Mouse (Mus musculus): ENCODE results near the gene Lypla2. TPM values are rescaled to one million over a fixed set of nuclear protein-coding genes. Genes with fewer than 3 reads are reported as not detected.

Lypla2 gene
- total RNA-seq, 1 experiment = 23.8 TPM

DNA sequence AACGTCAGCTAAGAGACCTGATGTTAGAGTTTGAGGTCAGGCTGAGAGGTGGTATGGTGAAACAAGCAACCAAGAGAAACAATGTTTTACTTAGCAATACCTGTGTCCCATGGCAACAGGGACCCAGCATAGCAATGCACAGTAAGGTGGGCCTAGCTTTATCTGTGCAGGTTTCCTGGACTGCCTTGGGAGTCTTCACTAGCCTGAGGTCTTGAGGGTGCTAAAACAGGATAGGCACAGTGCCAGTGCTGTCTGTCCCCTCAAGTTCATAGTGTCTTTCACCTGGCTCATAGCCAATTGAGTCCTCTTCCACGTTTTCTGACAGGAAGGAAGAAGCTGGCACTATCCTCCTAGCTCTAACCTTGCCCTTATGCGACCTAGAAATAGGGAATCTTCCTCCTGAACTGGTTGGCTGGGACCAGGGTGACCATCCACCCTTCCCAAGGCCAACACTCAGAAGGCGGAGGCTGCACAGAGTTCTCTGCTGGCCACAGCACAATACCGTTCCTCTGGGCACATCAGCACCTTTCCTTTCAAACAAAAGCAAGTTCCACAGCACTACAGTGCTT is 31.8 kb upstream of the Lypla2 start:
- no peak for TF ChIP-seq MAFK (IDR thresholded peaks at IDR 0.05; ENCODE audit: insufficient read depth, low read depth, low read length)
- no peak for TF ChIP-seq HCFC1 (IDR thresholded peaks at IDR 0.05; ENCODE audit: borderline replicate concordance, insufficient read depth, low read length)
- no peak for TF ChIP-seq ZNF384 (IDR thresholded peaks at IDR 0.05; ENCODE audit: low read depth, low read length)
- no peak for TF ChIP-seq CHD2 (IDR thresholded peaks at IDR 0.05; ENCODE audit: low read depth, low read length)
- no peak for TF ChIP-seq ZC3H11A (IDR thresholded peaks at IDR 0.05; ENCODE audit: borderline replicate concordance, low read depth, low read length)
- no peak for DNase-seq (ENCODE audit: low read depth, low spot score)
- no peaks in the 10 kb centered on the region for H3K4me1 ChIP-seq (ENCODE audit: control insufficient read depth in 2 of 2, insufficient read depth in 2 of 2, low read length in 2 of 2, poor library complexity in 1 of 2)
- no peak overlapping the region for H3K9ac ChIP-seq (ENCODE audit: insufficient read depth, low read depth, low read length, poor library complexity, severe bottlenecking)
- in situ Hi-C loops (cut with MboI; ENCODE audit: low sequenced_read_pairs in 2 of 2, unreplicated experiment in 2 of 2) = no loop called here
- no peak overlapping the region for H3K27ac ChIP-seq (ENCODE audit: insufficient read depth, low read depth, low read length, poor library complexity, severe bottlenecking)
- H3K9me3 ChIP-seq (ENCODE audit: control insufficient read depth, insufficient read depth, low read depth, low read length) = no peaks in the 10 kb centered on the region
- H3K36me3 ChIP-seq (ENCODE audit: control insufficient read depth, insufficient read depth, low read length, poor library complexity, severe bottlenecking) = peaks cover 48% of the 10 kb centered on the region
- no peak overlapping the region for H3K4me3 ChIP-seq (ENCODE audit: insufficient read depth in 1 of 2, low read depth in 1 of 2, low read length in 2 of 2, poor library complexity in 1 of 2, severe bottlenecking in 1 of 2)

DNA sequence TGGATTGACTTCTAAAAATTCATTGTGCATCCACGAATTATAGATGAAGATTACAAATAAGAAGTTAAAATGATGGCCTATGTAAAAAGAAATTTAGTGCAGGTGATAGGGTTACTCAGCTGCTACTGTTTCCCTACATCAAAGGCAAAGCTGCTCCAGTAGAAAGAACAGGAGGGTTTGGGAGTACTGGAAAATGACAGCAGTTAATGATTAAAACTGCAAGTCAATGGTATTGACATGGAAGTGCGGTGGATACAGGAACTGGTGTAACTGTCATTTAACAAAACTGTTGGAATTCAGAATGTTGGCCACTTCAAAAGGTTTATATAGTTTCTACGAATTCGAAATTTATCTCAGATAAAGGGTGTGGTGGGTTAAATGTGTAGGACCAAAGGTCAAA is 22.7 kb upstream of the Lypla2 start:
- in situ Hi-C loops (cut with MboI; ENCODE audit: low sequenced_read_pairs in 2 of 2, unreplicated experiment in 2 of 2) = no loop called here
- H3K4me3 ChIP-seq (ENCODE audit: insufficient read depth in 1 of 2, low read depth in 1 of 2, low read length in 2 of 2, poor library complexity in 1 of 2, severe bottlenecking in 1 of 2) = no peak overlapping the region
- H3K9ac ChIP-seq (ENCODE audit: insufficient read depth, low read depth, low read length, poor library complexity, severe bottlenecking) = no peak overlapping the region
- no peaks in the 10 kb centered on the region for H3K4me1 ChIP-seq (ENCODE audit: control insufficient read depth in 2 of 2, insufficient read depth in 2 of 2, low read length in 2 of 2, poor library complexity in 1 of 2)
- TF ChIP-seq HCFC1 (IDR thresholded peaks at IDR 0.05; ENCODE audit: borderline replicate concordance, insufficient read depth, low read length) (no peak), MAFK (IDR thresholded peaks at IDR 0.05; ENCODE audit: insufficient read depth, low read depth, low read length) (no peak), CHD2 (IDR thresholded peaks at IDR 0.05; ENCODE audit: low read depth, low read length) (no peak), ZNF384 (IDR thresholded peaks at IDR 0.05; ENCODE audit: low read depth, low read length) (no peak), ZC3H11A (IDR thresholded peaks at IDR 0.05; ENCODE audit: borderline replicate concordance, low read depth, low read length) (no peak)
- no peak for DNase-seq (ENCODE audit: low read depth, low spot score)
- no peak overlapping the region for H3K27ac ChIP-seq (ENCODE audit: insufficient read depth, low read depth, low read length, poor library complexity, severe bottlenecking)
- no peaks in the 10 kb centered on the region for H3K36me3 ChIP-seq (ENCODE audit: control insufficient read depth, insufficient read depth, low read length, poor library complexity, severe bottlenecking)
- H3K9me3 ChIP-seq (ENCODE audit: control insufficient read depth, insufficient read depth, low read depth, low read length) = no peaks in the 10 kb centered on the region

- Histone ChIP-seq H3K27ac (ENCODE audit: insufficient read depth, low read depth, low read length, poor library complexity, severe bottlenecking) (no peak overlapping the region), H3K36me3 (ENCODE audit: control insufficient read depth, insufficient read depth, low read length, poor library complexity, severe bottlenecking) (no peaks in the 10 kb centered on the region), H3K4me1 (ENCODE audit: control insufficient read depth in 2 of 2, insufficient read depth in 2 of 2, low read length in 2 of 2, poor library complexity in 1 of 2) (no peaks in the 10 kb centered on the region), H3K9me3 (ENCODE audit: control insufficient read depth, insufficient read depth, low read depth, low read length) (no peaks in the 10 kb centered on the region), H3K9ac (ENCODE audit: insufficient read depth, low read depth, low read length, poor library complexity, severe bottlenecking) (no peak overlapping the region), H3K4me3 (ENCODE audit: insufficient read depth in 1 of 2, low read depth in 1 of 2, low read length in 2 of 2, poor library complexity in 1 of 2, severe bottlenecking in 1 of 2) (no peak overlapping the region)
- no peak for TF ChIP-seq MAFK (IDR thresholded peaks at IDR 0.05; ENCODE audit: insufficient read depth, low read depth, low read length)
- TF ChIP-seq HCFC1 (IDR thresholded peaks at IDR 0.05; ENCODE audit: borderline replicate concordance, insufficient read depth, low read length) = no peak
- no peak for TF ChIP-seq CHD2 (IDR thresholded peaks at IDR 0.05; ENCODE audit: low read depth, low read length)
- TF ChIP-seq ZNF384 (IDR thresholded peaks at IDR 0.05; ENCODE audit: low read depth, low read length) = no peak
- no peak for TF ChIP-seq ZC3H11A (IDR thresholded peaks at IDR 0.05; ENCODE audit: borderline replicate concordance, low read depth, low read length)
- in situ Hi-C loops (cut with MboI; ENCODE audit: low sequenced_read_pairs in 2 of 2, unreplicated experiment in 2 of 2) = no loop called here
- no peak for DNase-seq (ENCODE audit: low read depth, low spot score)
These were observed 21.5 kb upstream of the Lypla2 start for GRCm38 (mm10) chr4:135993941-135994340.

DNA sequence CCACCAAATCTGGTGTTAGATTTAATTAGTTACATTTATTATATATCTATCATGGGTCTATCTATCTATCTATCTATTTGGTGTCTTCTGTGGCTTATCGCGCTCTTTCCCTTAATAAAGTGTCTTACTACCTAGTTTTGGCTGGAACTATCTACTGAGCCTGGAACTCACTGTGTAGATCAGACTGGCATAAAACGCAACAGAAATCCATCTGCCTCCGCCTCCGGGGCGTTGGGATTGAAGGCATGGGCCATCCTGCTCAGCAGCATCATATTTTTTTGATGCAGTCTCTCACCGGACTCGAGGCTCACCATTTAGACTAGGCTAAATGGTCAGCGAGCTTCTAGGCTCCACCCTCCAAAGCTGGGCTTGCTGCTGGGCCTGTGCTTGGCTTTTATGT is 15.3 kb upstream of the Lypla2 start:
- Histone ChIP-seq H3K9me3 (ENCODE audit: control insufficient read depth, insufficient read depth, low read depth, low read length) (no peaks in the 10 kb centered on the region), H3K4me1 (ENCODE audit: control insufficient read depth in 2 of 2, insufficient read depth in 2 of 2, low read length in 2 of 2, poor library complexity in 1 of 2) (peaks cover 0 to 4% of the 10 kb centered on the region in 2 experiments; a peak in 1 of 4 replicates), H3K4me3 (ENCODE audit: insufficient read depth in 1 of 2, low read depth in 1 of 2, low read length in 2 of 2, poor library complexity in 1 of 2, severe bottlenecking in 1 of 2) (peak overlapping the region; percentile 89 to 94; a peak in 3 of 4 replicates), H3K9ac (ENCODE audit: insufficient read depth, low read depth, low read length, poor library complexity, severe bottlenecking) (peak overlapping the region; percentile 90; the same call in 1 of the 2 replicates), H3K36me3 (ENCODE audit: control insufficient read depth, insufficient read depth, low read length, poor library complexity, severe bottlenecking) (peaks cover 15% of the 10 kb centered on the region), H3K27ac (ENCODE audit: insufficient read depth, low read depth, low read length, poor library complexity, severe bottlenecking) (no peak overlapping the region)
- TF ChIP-seq ZC3H11A (IDR thresholded peaks at IDR 0.05; ENCODE audit: borderline replicate concordance, low read depth, low read length) = no peak
- no peak for TF ChIP-seq MAFK (IDR thresholded peaks at IDR 0.05; ENCODE audit: insufficient read depth, low read depth, low read length)
- no peak for TF ChIP-seq ZNF384 (IDR thresholded peaks at IDR 0.05; ENCODE audit: low read depth, low read length)
- TF ChIP-seq HCFC1 (IDR thresholded peaks at IDR 0.05; ENCODE audit: borderline replicate concordance, insufficient read depth, low read length) = no peak
- no peak for TF ChIP-seq CHD2 (IDR thresholded peaks at IDR 0.05; ENCODE audit: low read depth, low read length)
- in situ Hi-C loops (cut with MboI; ENCODE audit: low sequenced_read_pairs in 2 of 2, unreplicated experiment in 2 of 2) = no loop called here
- no peak for DNase-seq (ENCODE audit: low read depth, low spot score)

Data from ES-E14 (cell line).